Mouse (Mus musculus) liver, embryonic 14.5 days (tissue): Measurements from ENCODE around the gene Vps13d.

Experiments used
- CTCF ChIP-seq: IDR thresholded peaks from 2 replicates; pipeline ENCODE4 v1.5.1; 2016; ENCODE audit warnings: antibody characterized with exemption, low read depth, control low read depth
- EP300 ChIP-seq: IDR thresholded peaks from 2 replicates; pipeline ENCODE4 v1.6.1; 2016; ENCODE audit warnings: antibody characterized with exemption, low read depth

GRCm38 (mm10) chr4:145111641-145112040, 83.2 kb downstream of the Vps13d start:
- TF ChIP-seq CTCF: no peak
- no peak for TF ChIP-seq EP300
